Mouse (Mus musculus): ENCODE results near the gene Ppp1r9a.

Ppp1r9a gene

DNA sequence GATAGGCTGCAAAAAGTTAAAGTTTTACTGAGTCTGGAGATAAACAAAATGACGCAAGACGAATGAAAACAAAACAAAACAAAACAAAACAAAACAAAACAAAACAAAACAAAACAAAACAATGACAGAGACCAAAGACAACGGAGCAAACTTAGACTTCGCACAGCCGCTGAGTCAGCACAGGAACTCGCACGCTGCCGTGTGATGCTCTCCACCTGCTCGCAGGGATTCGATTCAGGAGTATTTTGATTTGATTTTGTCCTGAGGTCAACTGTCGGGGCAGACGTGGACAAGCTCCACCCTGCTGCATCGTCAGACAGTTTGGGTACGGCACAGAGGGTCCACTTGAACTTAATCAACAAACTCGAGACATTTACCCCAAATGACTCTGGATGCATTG lies 105.9 kb downstream of the Ppp1r9a start:
- DNase-seq = no peak

- DNase-seq = no peak
These were observed 108.1 kb downstream of the Ppp1r9a start for GRCm38 (mm10) chr6:5010553-5011416.

- no peak for DNase-seq
These were observed 110.1 kb downstream of the Ppp1r9a start for GRCm38 (mm10) chr6:5012794-5013193.

DNA sequence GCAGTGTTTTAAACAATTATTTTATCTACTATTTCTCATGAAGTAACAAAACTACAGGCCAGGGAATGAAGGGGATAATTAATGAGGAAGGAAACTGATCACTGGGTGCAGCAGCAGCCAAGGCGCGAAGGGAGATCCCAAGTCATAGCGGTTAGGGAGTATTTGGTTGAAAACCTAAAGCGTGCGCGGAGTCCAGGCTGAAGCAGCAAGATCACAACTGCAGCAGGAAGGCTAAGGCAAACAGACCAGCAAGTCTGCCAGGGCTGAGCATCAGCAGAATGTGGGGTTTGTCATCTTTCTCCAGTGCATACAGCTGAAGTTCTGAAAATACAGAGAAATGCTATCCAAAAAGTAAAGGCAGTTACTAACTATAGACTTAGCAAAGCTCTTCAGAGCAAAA lies 111.8 kb downstream of the Ppp1r9a start:
- DNase-seq = no peak

DNA sequence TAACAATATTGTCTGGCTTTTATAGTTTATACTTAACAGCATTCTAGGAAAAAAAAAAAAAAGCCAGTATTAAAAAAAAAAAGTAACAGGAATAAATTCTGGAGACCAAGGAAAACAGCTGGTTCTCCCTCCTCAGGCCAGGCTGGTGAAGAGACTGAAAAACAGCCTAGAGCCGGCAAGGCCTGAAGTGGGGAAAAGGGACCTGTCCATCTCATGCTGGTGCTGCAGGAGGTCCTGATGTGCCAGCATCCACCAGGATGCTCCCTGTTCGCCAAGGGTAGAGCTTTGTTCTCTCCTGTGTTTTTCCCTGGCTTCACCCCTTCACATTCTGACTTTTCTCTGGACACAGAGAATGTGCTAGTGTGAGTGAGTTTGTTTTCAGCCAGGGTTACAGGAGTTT lies 112.5 kb downstream of the Ppp1r9a start:
- no peak for DNase-seq

GRCm38 (mm10) chr6:5017945-5018511 lies 115.3 kb downstream of the Ppp1r9a start:
- DNase-seq = no peak

DNA sequence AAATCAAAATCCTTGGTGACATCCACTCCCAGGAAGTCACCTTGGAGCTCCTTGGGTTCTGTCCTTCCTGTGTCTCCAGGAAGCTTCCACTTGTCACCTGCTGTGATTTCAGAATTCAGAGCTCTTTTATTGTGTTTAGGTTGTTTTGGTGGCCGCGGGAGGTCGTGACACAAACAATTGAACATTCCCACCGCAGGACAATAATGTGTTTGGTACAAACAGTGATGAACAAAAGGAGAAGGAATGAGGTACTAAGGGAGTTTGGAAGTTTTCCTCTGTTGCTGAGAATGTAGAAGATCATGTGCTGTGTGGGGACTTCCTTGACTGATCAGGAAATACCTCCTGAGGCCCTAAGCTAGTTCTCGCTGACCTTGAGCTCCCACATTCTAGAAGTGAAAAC lies 116.5 kb downstream of the Ppp1r9a start:
- no peak for DNase-seq

- no peak for DNase-seq
These were observed 117.3 kb downstream of the Ppp1r9a start for GRCm38 (mm10) chr6:5019969-5020368.

- no peak for DNase-seq
These were observed 117.8 kb downstream of the Ppp1r9a start for GRCm38 (mm10) chr6:5020510-5020909.

DNA sequence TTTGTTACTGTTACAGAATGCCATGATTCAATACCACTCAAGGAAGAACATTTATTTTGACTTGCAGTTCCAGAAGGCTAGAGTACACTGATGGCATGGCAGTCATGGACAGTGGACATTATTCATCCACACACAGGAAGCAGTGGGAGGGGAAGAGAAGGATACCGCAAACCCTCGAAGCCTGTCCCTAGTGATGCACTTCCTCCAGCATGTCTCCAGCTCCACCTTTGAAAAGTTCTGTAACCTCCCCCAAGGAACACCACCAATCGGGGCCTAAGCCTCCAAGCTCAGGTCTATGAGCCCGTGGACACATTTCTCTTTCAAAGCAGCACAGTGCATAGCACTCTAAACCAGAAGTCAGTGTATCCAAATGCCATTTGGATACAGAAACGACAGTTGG lies 120.0 kb downstream of the Ppp1r9a start:
- no peak for DNase-seq

DNA sequence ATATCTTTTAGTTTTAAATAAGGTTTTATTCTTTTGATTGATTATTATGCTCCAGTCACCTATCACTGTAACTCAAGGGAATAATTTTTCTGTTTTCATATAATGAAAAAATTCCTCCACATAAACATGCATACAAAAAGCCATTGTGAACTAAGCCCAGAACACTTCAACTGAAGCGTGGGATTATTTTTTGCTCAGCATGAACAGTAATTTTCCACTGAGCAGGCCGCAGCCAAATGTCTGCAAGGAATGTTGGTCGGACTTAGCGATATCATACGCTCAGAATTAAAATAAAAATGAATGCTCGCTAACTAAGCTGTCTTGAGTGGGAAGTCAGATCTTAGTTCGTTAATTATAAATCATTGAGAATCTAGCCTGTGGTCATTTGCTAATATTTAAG lies 122.2 kb downstream of the Ppp1r9a start:
- no peak for DNase-seq

DNA sequence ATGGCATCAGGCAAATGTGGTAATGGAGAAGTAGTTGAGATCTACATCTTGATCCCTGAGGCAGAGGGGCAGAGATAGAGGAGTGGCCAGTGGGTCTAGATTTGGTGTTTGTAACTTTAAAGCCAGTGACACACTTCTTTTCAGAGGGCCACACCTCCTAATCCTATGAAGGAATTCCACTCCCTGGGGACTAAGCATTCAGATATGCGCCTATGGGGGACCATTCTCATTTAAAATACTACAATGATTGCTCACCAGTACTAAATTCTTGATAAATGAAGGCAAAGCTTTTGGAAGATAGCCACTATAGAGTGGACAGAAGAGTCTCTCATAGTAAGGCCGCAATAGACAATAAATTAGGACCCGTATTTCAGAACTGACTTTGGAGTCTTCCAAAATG lies 124.1 kb downstream of the Ppp1r9a start:
- no peak for DNase-seq

- no peak for DNase-seq
These were observed 124.5 kb downstream of the Ppp1r9a start for GRCm38 (mm10) chr6:5027213-5027612.

GRCm38 (mm10) chr6:5027801-5028200 lies 125.1 kb downstream of the Ppp1r9a start:
- no peak for DNase-seq

- DNase-seq = no peak
These were observed 126.6 kb downstream of the Ppp1r9a start for GRCm38 (mm10) chr6:5029205-5029927.

- no peak for DNase-seq
These were observed 127.2 kb downstream of the Ppp1r9a start for GRCm38 (mm10) chr6:5029956-5030355.

DNA sequence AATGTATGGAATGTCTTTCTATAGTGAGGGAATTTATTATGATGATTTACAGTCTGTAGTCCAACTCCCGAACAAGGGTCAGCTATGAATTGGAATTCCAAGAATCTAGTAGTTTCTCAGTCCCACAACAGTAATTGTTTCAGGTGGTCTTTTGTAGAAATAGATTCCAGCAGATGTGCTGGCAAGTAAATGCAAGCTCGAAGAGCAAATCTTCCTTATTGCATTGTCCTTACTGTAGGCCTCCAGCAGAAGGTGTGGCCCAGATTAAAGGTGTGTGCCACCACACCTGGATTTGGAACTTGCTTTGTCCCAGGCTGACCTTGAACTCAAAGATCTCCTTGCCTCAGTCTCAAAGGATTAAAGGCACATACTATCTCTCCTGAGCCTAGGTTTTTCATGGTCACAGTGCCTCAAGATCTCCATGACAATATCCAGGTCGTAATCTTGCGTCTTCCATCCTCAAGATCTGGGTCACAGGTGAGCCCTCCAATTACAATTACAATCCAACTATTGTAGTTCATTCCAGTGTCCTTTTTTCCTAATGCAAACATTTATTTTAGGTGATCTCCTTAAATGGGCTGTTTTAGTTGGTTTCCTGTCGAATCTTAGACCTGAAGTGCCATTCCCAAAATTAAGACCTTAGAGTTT lies 130.4 kb downstream of the Ppp1r9a start:
- no peak for DNase-seq

DNA sequence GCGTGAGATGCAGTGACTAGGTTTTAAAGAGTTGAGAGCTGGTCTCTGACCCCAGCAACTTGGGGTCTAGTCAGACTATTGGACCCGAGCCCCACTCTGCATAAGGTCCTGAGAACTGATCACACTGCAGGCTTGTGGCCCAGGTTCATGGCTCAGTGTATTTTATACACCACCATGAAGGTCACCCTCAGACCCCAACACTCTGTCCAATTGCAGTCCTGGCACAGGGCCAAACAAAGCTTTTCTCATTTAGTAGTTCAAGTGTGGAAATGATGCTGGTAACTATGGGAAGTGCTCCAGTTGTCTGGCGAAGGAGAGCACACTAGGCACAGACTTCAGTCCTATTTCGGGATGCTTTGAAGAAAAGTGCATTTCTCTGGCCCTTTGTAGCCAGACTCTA lies 134.5 kb downstream of the Ppp1r9a start:
- DNase-seq = no peak

GRCm38 (mm10) chr6:5038140-5038749 lies 135.5 kb downstream of the Ppp1r9a start:
- DNase-seq = no peak

DNA sequence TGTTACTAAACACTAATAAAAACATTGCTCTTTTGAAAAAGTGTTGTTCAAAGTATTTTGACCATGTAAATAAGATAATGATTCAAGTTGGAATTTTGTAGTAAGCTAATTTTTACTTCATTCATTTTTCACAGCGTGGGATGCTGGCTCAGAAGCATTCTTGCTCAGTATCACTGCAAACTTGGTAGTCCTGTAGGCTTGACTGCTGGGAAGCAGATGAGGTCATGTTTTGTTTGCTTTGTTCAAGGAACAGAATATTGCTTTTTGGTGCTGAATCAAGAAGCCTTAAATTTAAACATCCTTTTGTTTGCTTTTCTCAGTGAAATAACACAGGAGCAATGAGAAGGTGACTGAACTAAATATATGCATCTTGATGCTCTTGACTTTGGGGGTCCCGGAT lies 136.6 kb downstream of the Ppp1r9a start:
- no peak for DNase-seq

DNA sequence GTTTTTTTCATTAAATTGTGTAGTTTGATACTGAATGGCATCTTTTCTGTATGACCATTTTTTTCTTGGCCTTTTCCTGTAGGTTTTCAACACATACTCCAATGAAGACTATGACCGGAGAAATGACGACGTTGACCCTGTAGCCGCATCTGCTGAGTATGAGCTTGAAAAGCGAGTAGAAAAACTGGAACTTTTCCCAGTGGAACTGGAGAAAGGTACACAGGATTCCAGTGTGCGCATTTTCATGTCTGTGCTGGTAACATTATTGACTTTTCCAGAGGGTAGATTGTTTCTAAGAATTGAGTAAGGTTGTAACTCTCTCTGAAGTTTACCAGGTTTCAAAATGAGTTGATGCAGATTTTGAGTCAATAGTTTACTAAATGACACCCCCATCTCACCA lies 143.1 kb downstream of the Ppp1r9a start:
- no peak for DNase-seq

DNA sequence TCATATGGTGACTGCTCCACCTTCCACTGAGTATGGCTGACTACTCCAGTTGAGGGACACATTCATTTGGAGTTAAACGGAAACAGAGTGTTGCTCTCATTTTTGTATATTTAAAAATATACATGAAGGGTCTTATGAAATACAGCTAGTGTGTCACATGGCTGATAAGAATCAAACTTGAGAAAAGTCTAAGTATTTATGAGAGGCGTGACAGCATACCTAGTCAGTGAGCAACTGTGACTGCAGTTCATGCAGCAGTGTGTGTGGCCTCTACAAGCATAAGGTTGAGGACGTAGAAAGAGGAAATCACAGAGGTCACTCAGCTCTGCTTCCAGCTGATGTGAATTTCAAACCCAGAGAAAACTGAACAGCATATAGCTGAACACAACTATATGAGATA lies 145.3 kb downstream of the Ppp1r9a start:
- DNase-seq = no peak

DNA sequence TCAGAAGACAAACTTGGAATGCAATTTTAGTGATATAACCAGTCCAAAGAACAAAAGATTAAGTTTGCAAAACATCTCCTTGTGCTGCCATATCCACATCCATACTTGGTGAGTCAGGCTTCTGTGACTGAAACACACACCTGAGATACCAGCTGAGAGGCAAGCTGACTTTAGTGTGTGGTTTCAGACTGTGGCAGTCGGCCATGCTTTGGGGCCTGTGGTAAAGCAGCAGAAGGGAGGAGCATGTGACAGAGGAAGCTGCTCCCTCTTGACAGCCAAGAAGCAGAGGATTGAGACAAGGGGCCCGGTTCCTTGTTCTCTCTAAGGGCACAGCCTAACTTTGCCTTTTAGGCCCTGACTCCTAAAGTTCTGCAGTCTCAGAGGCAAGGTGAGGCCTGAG lies 149.6 kb downstream of the Ppp1r9a start:
- DNase-seq = peak; percentile 20 to 35

Measured in cerebellum, postnatal 36 days (tissue).